Mouse (Mus musculus) heart, embryonic 12.5 days (tissue): ENCODE data around the gene Socs4. TPM values are rescaled to one million over a fixed set of nuclear protein-coding genes. Genes with fewer than 3 reads are reported as not detected.

Source experiments
- polyA plus RNA-seq: library from polyadenylated mRNA; unstranded; fragments of >200 nt; fragmentation: Nextera tagmentation; extraction: Ambion mirVana; gene quantifications from 2 replicates; pipeline ENCODE4 v1.2.1, GENCODE M21; 2016

Socs4 gene
- polyA plus RNA-seq, 1 experiment from 2014 or later, result 2.4 TPM

Other genes with a start within 250 kb of the Socs4 start
- gene Gch1, start 87.5 kb upstream of the Socs4 start, polyA plus RNA-seq, result 6.8 TPM in 2 replicates
- 22.9 and 23.1 TPM in 2 replicates for gene Wdhd1, start 74 bp upstream of the Socs4 start, polyA plus RNA-seq
- 69.0 and 71.7 TPM in 2 replicates for gene Mapk1ip1l, start 21.3 kb downstream of the Socs4 start, polyA plus RNA-seq
- gene Lgals3, start 90.8 kb downstream of the Socs4 start, polyA plus RNA-seq, result 1.7 and 1.9 TPM in 2 replicates
- gene Dlgap5, start 141.5 kb downstream of the Socs4 start, polyA plus RNA-seq, result 45.7 and 51.8 TPM in 2 replicates
- 24.0 and 24.8 TPM in 2 replicates for gene Fbxo34, start 173.5 kb downstream of the Socs4 start, polyA plus RNA-seq